Mouse (Mus musculus) kidney, adult 2 months (tissue): ENCODE measurements around the gene Olfr309.

Experiments
- CTCF ChIP-seq: fragments of 200-500 bp; conservative IDR thresholded peaks from 2 replicates; pipeline ENCODE4 v1.5.1; 2011; ENCODE audit warnings: low read depth, mild to moderate bottlenecking, control low read depth, low read length, moderate library complexity, mixed read lengths; ENCODE audit not compliant: insufficient read depth, insufficient read length
- POLR2A ChIP-seq: fragments of 200-500 bp; IDR thresholded peaks from one replicate; pipeline ENCODE4 v1.6.1; 2011; ENCODE audit warnings: low read depth, low read length, control low read depth

- no peak for TF ChIP-seq CTCF
- no peak for TF ChIP-seq POLR2A
Measured at GRCm38 (mm10) chr7:86277072-86277471, 36.4 kb downstream of the Olfr309 start, which contains the start of gene Olfr310.
